Mouse (Mus musculus): ENCODE data around the gene Fam177a. TPM values are rescaled to one million over a fixed set of nuclear protein-coding genes. Genes with fewer than 3 reads are reported as not detected.
A peak's percentile ranks its signal among the peaks of the same experiment; 100 is the strongest.
"Not testable (repeated sequence)": the region's sequence is repeated elsewhere in the genome, so short reads cannot be mapped to it uniquely, and the experiment has no call there.

The Fam177a gene
- polyA plus RNA-seq, 1 experiment from 2014 or later, result 24.7 TPM

- H3K27me3 ChIP-seq (replicated peaks; ENCODE audit: control insufficient read depth, insufficient read depth, low read length); ATAC-seq (ENCODE audit: low read depth): not testable (repeated sequence)
Observed at GRCm38 (mm10) chr12:55137859-55138258, 13.6 kb downstream of the Fam177a start.

GRCm38 (mm10) chr12:55154559-55155448 lies 30.5 kb downstream of the Fam177a start, which contains the start of gene Srp54b:
Gene Srp54b, plus strand, starts transcription at chr12:55155104.
- H3K4me1 ChIP-seq (ENCODE audit: control insufficient read depth, insufficient read depth, low read length); H3K27me3 ChIP-seq (replicated peaks; ENCODE audit: control insufficient read depth, insufficient read depth, low read length): not testable (repeated sequence)

More at GRCm38 (mm10) chr12:55137859-55138258, 13.6 kb downstream of the Fam177a start:
- not testable (repeated sequence) for H3K9me3 ChIP-seq (ENCODE audit: control insufficient read depth, low read length); H3K4me3 ChIP-seq (ENCODE audit: low read depth, low read length); DNase-seq (ENCODE audit: low spot score); H3K4me1 ChIP-seq (ENCODE audit: control insufficient read depth, insufficient read depth, low read length); H3K9ac ChIP-seq (ENCODE audit: low read depth, low read length); H3K4me2 ChIP-seq (ENCODE audit: low read depth, low read length); H3K36me3 ChIP-seq (ENCODE audit: control insufficient read depth, insufficient read depth, low read length); H3K27ac ChIP-seq (replicated peaks; ENCODE audit: low read depth, low read length)
- no CpG with 5 or more reads among the region's 6 CpGs for WGBS

DNA sequence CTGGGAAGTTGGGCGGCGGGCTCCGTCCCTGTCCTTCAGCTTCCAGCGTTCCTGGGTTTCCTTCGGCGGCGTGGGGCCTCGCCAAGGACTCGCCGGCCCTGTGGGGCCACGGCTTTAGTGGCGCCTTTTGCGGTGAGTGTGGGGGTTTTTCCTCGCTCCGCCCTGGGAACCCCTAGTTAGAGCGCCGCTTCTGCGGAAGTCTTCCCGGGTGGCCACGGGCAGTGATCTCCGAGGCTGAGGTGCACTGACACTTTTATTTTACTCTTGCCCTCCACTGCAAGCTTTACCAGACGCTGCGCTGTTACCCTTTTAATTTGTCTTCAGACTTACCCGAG lies 31.1 kb downstream of the Fam177a start:
- not testable (repeated sequence) for H3K9me3 ChIP-seq (ENCODE audit: control insufficient read depth, low read length); H3K27me3 ChIP-seq (replicated peaks; ENCODE audit: control insufficient read depth, insufficient read depth, low read length); H3K27ac ChIP-seq (replicated peaks; ENCODE audit: low read depth, low read length); DNase-seq (ENCODE audit: low spot score); H3K36me3 ChIP-seq (ENCODE audit: control insufficient read depth, insufficient read depth, low read length); H3K4me1 ChIP-seq (ENCODE audit: control insufficient read depth, insufficient read depth, low read length); H3K4me2 ChIP-seq (ENCODE audit: low read depth, low read length); H3K9ac ChIP-seq (ENCODE audit: low read depth, low read length)
- WGBS, result 0% methylated on average over 7 of the region's 24 CpGs
- peak; percentile 33 for ATAC-seq (ENCODE audit: low read depth)
- H3K4me3 ChIP-seq (ENCODE audit: low read depth, low read length), result peak overlapping the region; percentile 22; the same call in 1 of the 2 replicates

More at GRCm38 (mm10) chr12:55154559-55155448, 30.5 kb downstream of the Fam177a start, which contains the start of gene Srp54b:
- H3K4me3 ChIP-seq (ENCODE audit: low read depth, low read length), result peak within 1 kb of the TSS; percentile 22; the same call in 1 of the 2 replicates
- ATAC-seq (ENCODE audit: low read depth), result peak; percentile 98
- H3K36me3 ChIP-seq (ENCODE audit: control insufficient read depth, insufficient read depth, low read length); H3K9me3 ChIP-seq (ENCODE audit: control insufficient read depth, low read length); H3K27ac ChIP-seq (replicated peaks; ENCODE audit: low read depth, low read length); DNase-seq (ENCODE audit: low spot score); H3K4me2 ChIP-seq (ENCODE audit: low read depth, low read length); H3K9ac ChIP-seq (ENCODE audit: low read depth, low read length): not testable (repeated sequence)
- WGBS, result no CpG with 5 or more reads among the region's 57 CpGs

DNA sequence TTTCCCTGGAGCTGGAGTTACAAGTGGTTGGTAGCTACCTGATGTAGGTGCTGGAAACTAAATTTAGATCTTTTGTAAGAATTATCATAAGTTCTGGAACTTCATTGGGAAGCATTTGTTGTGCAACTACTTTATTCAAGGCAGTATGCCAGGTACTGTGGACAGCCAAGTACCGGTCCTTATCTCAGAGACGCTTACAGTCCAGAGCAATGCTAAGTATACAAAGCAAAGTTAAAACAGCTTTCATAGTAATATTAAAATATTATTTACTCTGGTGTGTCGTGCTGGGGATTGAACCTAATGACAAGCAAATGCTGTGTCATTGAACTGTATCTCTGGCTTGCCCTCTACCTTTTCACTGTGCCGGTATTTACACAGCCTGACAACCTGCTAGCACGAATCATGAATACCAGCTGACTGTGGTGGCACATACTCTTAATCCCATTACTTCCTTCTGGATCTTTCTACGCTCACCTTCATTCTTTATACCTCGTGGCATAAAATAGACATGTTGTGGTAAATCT lies 42.8 kb downstream of the Fam177a start:
- H3K9ac ChIP-seq (ENCODE audit: low read depth, low read length); H3K9me3 ChIP-seq (ENCODE audit: control insufficient read depth, low read length); ATAC-seq (ENCODE audit: low read depth); H3K4me3 ChIP-seq (ENCODE audit: low read depth, low read length); DNase-seq (ENCODE audit: low spot score); H3K4me2 ChIP-seq (ENCODE audit: low read depth, low read length); H3K27me3 ChIP-seq (replicated peaks; ENCODE audit: control insufficient read depth, insufficient read depth, low read length); H3K4me1 ChIP-seq (ENCODE audit: control insufficient read depth, insufficient read depth, low read length); H3K36me3 ChIP-seq (ENCODE audit: control insufficient read depth, insufficient read depth, low read length); H3K27ac ChIP-seq (replicated peaks; ENCODE audit: low read depth, low read length): not testable (repeated sequence)
- WGBS, result no CpG with 5 or more reads among the region's 7 CpGs

DNA sequence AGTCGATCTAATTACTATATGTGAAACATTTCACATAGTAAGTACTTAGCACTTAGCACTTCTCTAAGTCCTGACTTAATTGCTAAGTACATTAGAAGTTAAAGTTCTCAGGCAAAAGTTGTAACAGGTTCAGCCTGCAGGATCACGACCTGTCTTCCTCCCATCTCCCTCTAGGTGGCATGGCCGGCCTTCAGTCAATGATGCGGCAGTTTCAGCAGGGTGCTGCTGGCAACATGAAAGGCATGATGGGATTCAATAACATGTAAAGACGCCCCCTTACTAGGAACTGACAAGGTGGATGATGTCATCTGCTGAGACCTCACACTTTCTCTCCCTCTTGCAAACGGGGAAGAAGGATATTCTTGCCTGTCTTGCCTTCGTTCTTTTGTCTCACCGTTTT lies 63.4 kb downstream of the Fam177a start:
- ATAC-seq (ENCODE audit: low read depth); H3K4me2 ChIP-seq (ENCODE audit: low read depth, low read length); H3K27me3 ChIP-seq (replicated peaks; ENCODE audit: control insufficient read depth, insufficient read depth, low read length); H3K27ac ChIP-seq (replicated peaks; ENCODE audit: low read depth, low read length); H3K9ac ChIP-seq (ENCODE audit: low read depth, low read length); DNase-seq (ENCODE audit: low spot score); H3K4me1 ChIP-seq (ENCODE audit: control insufficient read depth, insufficient read depth, low read length); H3K9me3 ChIP-seq (ENCODE audit: control insufficient read depth, low read length); H3K4me3 ChIP-seq (ENCODE audit: low read depth, low read length); H3K36me3 ChIP-seq (ENCODE audit: control insufficient read depth, insufficient read depth, low read length): not testable (repeated sequence)
- no CpG with 5 or more reads among the region's 8 CpGs for WGBS

DNA sequence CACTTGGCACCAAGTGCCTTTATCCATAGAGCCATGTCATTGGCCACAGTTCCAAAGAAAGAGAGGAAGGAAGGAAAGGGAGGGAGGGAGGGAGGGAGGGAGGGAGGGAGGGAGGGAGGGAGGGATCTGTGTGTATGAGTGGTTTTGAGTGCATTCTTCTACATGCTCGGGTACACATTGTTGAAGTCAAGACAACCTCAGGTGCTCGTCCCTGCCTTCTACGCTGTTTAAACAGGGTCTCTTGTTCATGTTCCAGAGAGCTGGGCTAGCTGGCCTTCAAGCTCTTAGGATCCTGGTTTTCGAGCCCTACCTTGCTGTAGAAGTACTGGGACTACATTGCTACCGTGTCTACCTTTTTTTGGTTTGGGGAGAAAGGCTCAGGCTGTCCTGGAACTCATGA lies 64.9 kb downstream of the Fam177a start:
- no CpG with 5 or more reads among the region's 5 CpGs for WGBS
- not testable (repeated sequence) for H3K36me3 ChIP-seq (ENCODE audit: control insufficient read depth, insufficient read depth, low read length); ATAC-seq (ENCODE audit: low read depth)

More for the DNA sequence above, 64.9 kb downstream of the Fam177a start:
- not testable (repeated sequence) for H3K4me3 ChIP-seq (ENCODE audit: low read depth, low read length); H3K4me2 ChIP-seq (ENCODE audit: low read depth, low read length); H3K4me1 ChIP-seq (ENCODE audit: control insufficient read depth, insufficient read depth, low read length); H3K27ac ChIP-seq (replicated peaks; ENCODE audit: low read depth, low read length); H3K9ac ChIP-seq (ENCODE audit: low read depth, low read length); H3K27me3 ChIP-seq (replicated peaks; ENCODE audit: control insufficient read depth, insufficient read depth, low read length); DNase-seq (ENCODE audit: low spot score); H3K9me3 ChIP-seq (ENCODE audit: control insufficient read depth, low read length)

Other genes starting within 250 kb of the Fam177a start
- gene Gm20403, start 137.9 kb upstream of the Fam177a start, polyA plus RNA-seq (2014; fragmentation: Nextera tagmentation; extraction: Ambion mirVana), result not detected in 2 replicates
- 19.2 and 20.9 TPM in 2 replicates for gene Baz1a, start 110.1 kb upstream of the Fam177a start, polyA plus RNA-seq (2014; fragmentation: Nextera tagmentation; extraction: Ambion mirVana)
- 25.1 and 28.2 TPM in 2 replicates for gene 2700097O09Rik, start 44.4 kb upstream of the Fam177a start, polyA plus RNA-seq (2014; fragmentation: Nextera tagmentation; extraction: Ambion mirVana)
- gene Srp54a, start 44.2 kb upstream of the Fam177a start, polyA plus RNA-seq (2014; fragmentation: Nextera tagmentation; extraction: Ambion mirVana), result 194 and 212 TPM in 2 replicates
- 63.4 and 72.9 TPM in 2 replicates for gene Srp54b, start 30.6 kb downstream of the Fam177a start, polyA plus RNA-seq (2014; fragmentation: Nextera tagmentation; extraction: Ambion mirVana)
- not detected in 2 replicates for gene 1700047I17Rik2, start 75.1 kb downstream of the Fam177a start, polyA plus RNA-seq (2014; fragmentation: Nextera tagmentation; extraction: Ambion mirVana)
- gene Srp54c, start 105.7 kb downstream of the Fam177a start, polyA plus RNA-seq (2014; fragmentation: Nextera tagmentation; extraction: Ambion mirVana), result 87.1 and 88.6 TPM in 2 replicates
- gene 1110008L16Rik, start 175.1 kb downstream of the Fam177a start, polyA plus RNA-seq (2014; fragmentation: Nextera tagmentation; extraction: Ambion mirVana), result 12.1 and 13.9 TPM in 2 replicates
- gene Ppp2r3c, start 178.5 kb downstream of the Fam177a start, polyA plus RNA-seq (2014; fragmentation: Nextera tagmentation; extraction: Ambion mirVana), result 12.4 and 12.6 TPM in 2 replicates